Mouse (Mus musculus) kidney, adult 10 weeks (tissue): ENCODE results near the gene Icam1. TPM values are rescaled to one million over a fixed set of nuclear protein-coding genes. Genes with fewer than 3 reads are reported as not detected.

Experiments used
- polyA plus RNA-seq: library from polyadenylated mRNA; stranded (reverse); fragments of 350-450 nt; fragmentation: Illumina TruSeq; extraction: RNeasy Lipid Tissue Mini Kit (QIAGEN cat#74804); gene quantifications from one replicate; pipeline ENCODE4 v1.2.3, GENCODE M21; 2014; ENCODE audit warnings: low read depth, low replicate concordance

Gene Icam1
- 5.3 TPM for polyA plus RNA-seq

DNA sequence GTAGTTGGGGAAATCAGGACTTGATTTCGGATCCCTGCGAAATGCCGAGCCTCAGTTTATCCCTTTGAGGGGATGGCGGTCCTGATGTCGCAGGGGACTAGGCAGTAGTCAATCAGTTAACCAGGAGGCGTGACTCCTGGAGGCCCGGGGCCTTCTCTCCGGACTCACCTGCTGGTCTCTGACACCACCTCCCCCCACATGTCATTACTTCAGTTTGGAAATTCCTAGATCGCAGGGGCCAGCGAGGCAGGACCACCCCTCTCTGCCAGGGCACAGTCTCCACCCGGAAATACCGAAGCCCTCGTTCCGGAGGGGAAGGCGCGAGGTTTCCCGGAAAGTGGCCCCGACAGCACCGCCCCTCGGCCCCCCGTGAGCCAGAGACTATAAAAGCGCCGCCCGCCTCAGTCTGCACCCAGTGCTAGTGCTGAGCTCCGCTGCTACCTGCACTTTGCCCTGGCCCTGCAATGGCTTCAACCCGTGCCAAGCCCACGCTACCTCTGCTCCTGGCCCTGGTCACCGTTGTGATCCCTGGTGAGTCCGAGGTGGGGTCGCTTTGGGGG is at the start of gene Icam1:
Gene Icam1 (plus strand): TSS at position 415 of the 560 bp plus-strand sequence.

DNA sequence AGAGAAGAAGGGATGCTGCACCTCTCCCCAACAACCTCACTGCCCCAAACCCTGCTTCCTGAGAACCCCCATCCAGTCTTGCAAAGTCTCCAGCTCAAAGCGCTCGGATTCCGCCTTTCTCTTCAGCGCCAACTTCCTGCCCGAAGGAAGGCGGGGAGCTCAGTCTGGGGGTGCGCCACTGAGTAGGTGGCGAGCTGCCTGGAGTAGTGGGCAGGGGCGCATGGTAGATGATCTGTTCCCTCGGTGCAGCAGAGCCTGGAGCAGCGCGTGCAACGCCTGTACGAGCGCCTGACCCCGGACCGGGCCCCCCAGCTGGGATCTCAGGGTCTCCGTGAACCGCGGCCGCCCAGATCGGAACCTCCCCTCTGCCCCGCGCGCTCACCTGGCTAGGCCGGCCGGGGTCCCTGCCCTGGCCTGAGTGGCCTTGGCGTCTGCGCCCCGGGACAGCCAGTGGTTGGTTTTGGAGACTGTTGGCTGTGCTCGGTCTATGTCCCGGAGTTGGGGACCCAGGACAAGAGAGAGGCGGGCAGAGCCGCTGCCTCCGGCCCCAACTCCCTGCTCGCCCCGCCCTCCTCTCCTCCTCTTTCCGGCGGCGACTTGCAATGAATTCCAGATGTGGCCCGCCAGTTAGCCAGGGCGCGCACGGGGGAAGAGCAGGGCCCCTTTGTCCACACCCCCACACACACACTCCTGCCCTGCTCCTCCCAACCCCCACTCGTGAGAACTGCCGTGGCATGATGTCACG is 39.4 kb upstream of the Icam1 start, which contains the start of gene S1pr2:
Gene S1pr2 (minus strand): TSS at position 566 of the 745 bp plus-strand sequence.

DNA sequence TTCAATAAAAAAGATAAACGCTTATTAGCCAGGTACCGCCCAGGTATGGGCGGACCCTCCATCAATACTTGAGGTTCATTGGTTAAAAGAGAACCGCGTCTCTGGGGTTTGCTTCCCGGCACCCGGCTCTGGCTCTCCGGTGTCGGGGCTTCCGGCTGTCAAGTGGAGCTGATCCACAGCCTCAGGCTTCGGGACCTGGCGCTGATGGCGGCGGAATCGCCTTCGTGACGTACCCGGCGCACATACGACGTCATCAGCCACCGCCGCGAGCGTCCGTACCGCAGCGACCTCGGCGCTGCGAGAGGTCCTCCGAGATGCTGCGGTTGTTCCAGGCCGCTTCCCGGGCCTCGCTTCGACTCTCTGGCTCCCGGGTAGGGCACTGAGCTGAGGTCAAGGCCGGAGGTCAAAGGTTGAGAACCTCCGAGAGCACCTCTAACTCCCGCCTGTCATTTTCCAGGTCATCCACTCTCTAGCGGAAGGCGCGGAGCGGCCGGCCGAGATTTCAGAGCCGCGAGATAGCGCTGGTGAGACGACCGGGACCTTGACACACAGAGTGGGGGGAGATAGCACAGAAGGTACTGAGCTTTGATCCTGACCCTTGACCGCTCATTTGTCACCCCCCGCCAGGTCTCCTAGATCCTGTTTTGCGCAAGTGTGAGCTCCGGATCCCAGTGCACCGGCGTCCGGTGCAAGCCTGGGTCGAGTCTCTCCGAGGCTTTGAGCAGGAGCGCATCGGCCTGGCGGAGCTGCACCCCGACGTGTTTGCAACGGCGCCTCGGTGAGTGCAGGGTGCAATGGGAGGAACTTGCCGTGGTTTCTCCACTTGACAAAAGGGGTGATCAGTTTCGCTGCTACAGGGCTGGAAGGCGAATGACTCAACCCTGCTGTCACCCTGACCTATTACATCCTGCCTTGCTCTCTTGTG is 12.9 kb upstream of the Icam1 start, which contains the start of gene Mrpl4:
Gene Mrpl4 (plus strand): TSS at position 112 of the 925 bp plus-strand sequence.

DNA sequence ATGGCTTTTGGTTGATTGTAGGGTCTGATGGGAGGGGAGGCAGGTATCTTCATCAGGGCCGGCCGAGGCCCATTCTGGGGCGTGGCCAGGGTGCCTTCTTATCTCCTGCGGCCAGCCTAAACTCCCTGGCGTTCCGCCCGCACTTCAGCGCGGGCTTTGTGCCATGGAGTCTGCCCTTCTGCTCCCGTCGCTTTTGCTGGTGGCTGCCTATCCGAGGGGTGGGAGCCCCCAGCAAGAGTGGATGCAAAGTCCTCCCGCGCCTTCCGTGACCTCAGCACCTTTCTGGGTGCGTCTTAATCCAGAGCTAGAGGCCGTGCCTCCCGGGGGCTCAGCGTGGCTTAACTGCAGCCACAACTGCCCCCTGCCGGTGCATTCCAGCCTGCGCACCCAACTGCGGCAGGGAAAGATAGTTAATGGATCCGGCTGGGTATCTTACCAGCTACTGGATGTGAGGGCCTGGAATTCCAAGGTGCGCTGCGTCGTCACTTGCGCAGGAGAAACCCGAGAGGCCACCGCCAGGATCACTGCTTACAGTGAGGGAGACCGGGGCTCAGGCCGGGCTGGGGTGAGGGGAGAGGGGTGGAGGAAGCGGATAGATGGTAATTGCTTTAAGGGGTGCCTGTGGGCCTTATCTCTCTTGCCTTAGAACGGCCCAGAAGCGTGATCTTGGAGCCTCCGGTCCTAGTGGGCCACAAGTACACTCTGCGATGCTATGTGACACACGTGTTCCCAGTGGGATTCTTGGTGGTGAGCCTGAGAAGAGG is 13.7 kb downstream of the Icam1 start, which contains the start of gene Icam4:
Gene Icam4 (plus strand): TSS at position 83 of the 764 bp plus-strand sequence.

DNA sequence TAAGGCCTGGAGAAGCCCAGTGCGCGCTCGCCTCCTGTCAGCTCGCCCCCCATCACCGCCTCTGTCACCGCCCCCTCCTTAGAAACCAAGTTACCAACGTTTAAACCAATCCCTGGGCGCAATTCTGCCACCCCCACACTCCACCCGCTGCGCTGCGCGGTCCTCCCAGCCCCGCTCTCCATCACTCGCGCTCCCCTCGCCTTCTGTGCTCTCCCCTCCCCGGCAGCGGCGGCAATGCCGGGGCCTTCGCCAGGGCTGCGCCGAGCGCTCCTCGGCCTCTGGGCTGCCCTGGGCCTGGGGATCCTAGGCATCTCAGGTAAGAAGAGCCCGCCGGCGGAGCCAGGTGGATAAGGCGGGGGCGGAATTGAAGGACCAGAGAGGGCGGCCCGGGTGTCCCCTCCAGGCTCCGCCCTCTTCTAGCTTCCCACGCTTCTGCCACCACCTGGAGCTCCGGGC is 16.1 kb downstream of the Icam1 start, which contains the start of gene Icam5:
Gene Icam5 (plus strand): TSS at position 178 of the 456 bp plus-strand sequence.

DNA sequence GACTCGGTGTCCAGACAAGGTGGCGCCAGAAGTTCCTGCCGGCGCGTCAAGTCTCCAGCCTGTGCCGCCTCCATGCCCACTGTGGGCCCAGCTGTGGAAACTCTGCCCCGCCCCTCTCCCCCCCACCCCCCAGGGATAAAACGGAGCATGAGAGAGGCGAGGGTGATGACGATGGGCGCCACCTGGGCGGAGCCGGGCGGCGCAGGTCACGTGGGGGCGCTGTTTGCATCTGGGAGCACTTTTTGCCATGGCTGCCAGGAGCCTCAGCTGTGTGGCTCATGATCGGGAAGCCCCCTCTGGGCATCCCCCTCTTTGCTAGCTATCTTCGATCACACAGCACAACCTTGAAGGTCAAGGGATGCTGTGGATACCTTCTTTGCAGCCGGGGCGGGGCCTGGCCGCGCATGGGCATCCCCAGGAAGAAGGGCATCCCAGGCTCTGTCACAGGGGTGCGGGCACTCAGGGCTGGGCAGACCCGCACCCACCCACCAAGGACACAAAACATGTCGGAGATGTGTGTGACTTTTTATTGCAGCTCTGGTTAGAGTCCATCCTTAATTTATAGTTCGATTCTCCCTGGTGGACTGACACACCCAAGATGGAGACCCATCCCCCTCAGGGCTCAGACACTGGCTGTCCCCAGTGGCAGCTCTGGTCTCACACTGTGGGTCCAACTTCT is 51.4 kb downstream of the Icam1 start, which contains the start of gene Zglp1:
Gene Zglp1 (minus strand): TSS at position 88 of the 679 bp plus-strand sequence.

DNA sequence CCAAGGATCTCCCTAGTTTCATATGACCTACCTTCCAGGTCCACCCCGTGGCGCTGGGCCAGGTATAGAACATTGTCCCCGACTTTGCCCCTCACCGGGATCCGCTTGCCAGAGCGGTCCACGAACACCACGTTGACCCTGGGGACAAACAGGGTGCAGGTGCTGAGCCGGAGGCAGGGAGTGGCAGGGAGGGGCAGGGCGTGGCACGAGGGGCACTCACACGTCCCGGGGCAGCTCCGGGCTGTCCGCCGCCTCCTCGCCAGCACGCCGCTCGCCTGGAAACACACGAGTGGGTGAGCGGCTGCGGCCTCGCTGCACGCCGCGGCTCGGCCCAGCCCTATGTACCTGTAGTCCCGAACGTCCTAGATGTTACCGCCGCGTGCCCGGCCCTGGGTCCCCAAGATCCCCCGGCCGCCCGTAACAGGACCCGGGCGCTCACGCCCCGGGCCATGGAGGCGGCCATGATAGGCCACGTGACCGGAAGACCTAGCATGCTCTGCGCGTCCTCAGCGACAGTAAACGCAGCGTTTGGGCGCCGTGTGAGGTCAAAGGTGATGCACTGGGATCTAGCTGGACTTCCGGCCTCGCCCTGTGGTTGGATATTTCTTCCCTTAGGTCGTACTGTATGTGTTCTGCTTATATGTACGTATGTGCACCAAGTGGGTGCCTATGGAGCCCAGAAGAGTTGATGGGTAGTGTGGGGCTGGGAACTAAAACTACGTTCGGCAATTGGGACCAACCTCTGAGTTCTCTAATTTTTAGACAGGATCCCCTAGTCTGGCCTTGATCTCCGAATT is 57.5 kb downstream of the Icam1 start, which contains the start of the genes Gm49373 and Fdx1l:
Gene Gm49373 (minus strand): TSS at position 53 of the 797 bp plus-strand sequence.
Gene Fdx1l (minus strand): TSS at position 571 of the 797 bp plus-strand sequence.

Other genes with a start within 250 kb of the Icam1 start
- not detected for gene Col5a3, start 200.9 kb upstream of the Icam1 start, polyA plus RNA-seq
- gene Rdh8, start 197.5 kb upstream of the Icam1 start, polyA plus RNA-seq = not detected
- 2.0 TPM for gene A230050P20Rik, start 147.3 kb upstream of the Icam1 start, polyA plus RNA-seq
- not detected for gene Angptl6, start 136.3 kb upstream of the Icam1 start, polyA plus RNA-seq
- not detected for gene Ppan, start 127.8 kb upstream of the Icam1 start, polyA plus RNA-seq
- gene Eif3g, start 117.4 kb upstream of the Icam1 start, polyA plus RNA-seq = 22.3 TPM
- gene Dnmt1, start 56.1 kb upstream of the Icam1 start, polyA plus RNA-seq = 2.7 TPM
- 0.24 TPM for gene S1pr2, start 39.2 kb upstream of the Icam1 start, polyA plus RNA-seq
- gene Mrpl4, start 13.2 kb upstream of the Icam1 start, polyA plus RNA-seq = 0.40 TPM
- gene Icam4, start 13.4 kb downstream of the Icam1 start, polyA plus RNA-seq = not detected
- gene Icam5, start 16.1 kb downstream of the Icam1 start, polyA plus RNA-seq = not detected
- gene Zglp1, start 51.1 kb downstream of the Icam1 start, polyA plus RNA-seq = not detected
- gene Gm49373, start 57.1 kb downstream of the Icam1 start, polyA plus RNA-seq = not detected
- gene Fdx1l, start 57.6 kb downstream of the Icam1 start, polyA plus RNA-seq = 0.69 TPM
- gene Gm38431, start 76.0 kb downstream of the Icam1 start, polyA plus RNA-seq = 0.73 TPM
- gene Raver1, start 76.0 kb downstream of the Icam1 start, polyA plus RNA-seq = 4.5 TPM
- 2.0 TPM for gene Tyk2, start 115.3 kb downstream of the Icam1 start, polyA plus RNA-seq
- 9.0 TPM for gene Cdc37, start 134.0 kb downstream of the Icam1 start, polyA plus RNA-seq
- gene Pde4a, start 149.7 kb downstream of the Icam1 start, polyA plus RNA-seq = 0.93 TPM
- 7.0 TPM for gene Keap1, start 223.4 kb downstream of the Icam1 start, polyA plus RNA-seq
- not detected for gene S1pr5, start 232.5 kb downstream of the Icam1 start, polyA plus RNA-seq
- gene Atg4d, start 249.3 kb downstream of the Icam1 start, polyA plus RNA-seq = 1.3 TPM